Mouse (Mus musculus) MEL (cell line): ENCODE results near the gene Ankrd35. TPM values are rescaled to one million over a fixed set of nuclear protein-coding genes. Genes with fewer than 3 reads are reported as not detected.

ENCODE experiments used
- DNase-seq: peaks from one replicate; pipeline ENCODE4 v3.0.0; 2011; ENCODE audit warnings: low read depth, low spot score
- H3K27ac ChIP-seq: 2 replicates; pipeline ENCODE4 v1.5.1; 2012; ENCODE audit warnings: low read depth, mild to moderate bottlenecking, control low read depth, low read length, moderate library complexity; ENCODE audit not compliant: control insufficient read depth
- H3K27me3 ChIP-seq, 2 experiments: fragments of 150-350 bp in 1 of 2; sonication (generic) in 1 of 2; 2 replicates each; pipeline ENCODE4 v1.6.1; 2012; ENCODE audit warnings: low read length in 2 of 2, mild to moderate bottlenecking in 2 of 2, improper control_type of control experiment in 1 of 2, moderate library complexity in 1 of 2; ENCODE audit not compliant: insufficient read depth in 2 of 2, control insufficient read depth in 1 of 2
- H3K36me3 ChIP-seq, 2 experiments: 2 replicates each; pipeline ENCODE4 v1.6.1; 2012 to 2014; ENCODE audit warnings: low read length in 2 of 2, improper control_type of control experiment in 1 of 2, inconsistent platforms in 1 of 2, mild to moderate bottlenecking in 1 of 2; ENCODE audit not compliant: insufficient read depth in 2 of 2, control insufficient read depth in 1 of 2
- H3K4me1 ChIP-seq, 2 experiments: fragments of 150-350 bp in 1 of 2; sonication (generic) in 1 of 2; 2 replicates each; pipeline ENCODE4 v1.6.1; 2012; ENCODE audit warnings: low read length in 2 of 2, improper control_type of control experiment in 1 of 2, mild to moderate bottlenecking in 1 of 2; ENCODE audit not compliant: insufficient read depth in 2 of 2, control insufficient read depth in 1 of 2
- H3K4me3 ChIP-seq, 2 experiments: fragments of 150-350 bp in 1 of 2; sonication (generic) in 1 of 2; 2 replicates each; pipeline ENCODE4 v1.5.1; 2012; ENCODE audit warnings: low read depth in 2 of 2, low read length in 2 of 2, mild to moderate bottlenecking in 2 of 2, moderate library complexity in 2 of 2, control low read depth in 1 of 2, improper control_type of control experiment in 1 of 2; ENCODE audit not compliant: control insufficient read depth in 1 of 2, insufficient read depth in 1 of 2
- H3K79me2 ChIP-seq: 2 replicates; pipeline ENCODE4 v1.6.1; 2012; ENCODE audit warnings: mild to moderate bottlenecking, low read length, moderate library complexity; ENCODE audit not compliant: control insufficient read depth, poor library complexity, insufficient read depth
- H3K9ac ChIP-seq: 2 replicates; pipeline ENCODE4 v1.6.1; 2012; ENCODE audit warnings: low read depth, mild to moderate bottlenecking, control low read depth, low read length, moderate library complexity; ENCODE audit not compliant: control insufficient read depth, poor library complexity, severe bottlenecking
- H3K9me3 ChIP-seq: fragments of 150-350 bp; sonication (generic); replicated peaks from 2 replicates; pipeline ENCODE4 v1.6.1; 2012; ENCODE audit warnings: mild to moderate bottlenecking, low read length, improper control_type of control experiment, moderate library complexity; ENCODE audit not compliant: insufficient read depth
- BHLHE40 ChIP-seq: IDR thresholded peaks from 2 replicates; pipeline ENCODE4 v1.6.1; 2012; ENCODE audit warnings: low read depth, mild to moderate bottlenecking, inconsistent platforms, low read length, improper control_type of control experiment, borderline replicate concordance
- EP300 ChIP-seq, 2 experiments: IDR thresholded peaks; 2 replicates each; pipeline ENCODE4 v1.6.1; 2011; ENCODE audit warnings: improper control_type of control experiment in 2 of 2, low read length in 2 of 2, low read depth in 1 of 2, mild to moderate bottlenecking in 1 of 2
- GATA1 ChIP-seq: IDR thresholded peaks from 2 replicates; pipeline ENCODE4 v1.6.1; 2011; ENCODE audit warnings: low read depth, low read length, improper control_type of control experiment
- KAT2A ChIP-seq: conservative IDR thresholded peaks from 2 replicates; pipeline ENCODE4 v1.6.1; 2012; ENCODE audit warnings: low read depth, low read length, improper control_type of control experiment, inconsistent platforms
- MAX ChIP-seq: IDR thresholded peaks from 2 replicates; pipeline ENCODE4 v1.6.1; 2011; ENCODE audit warnings: low read length, improper control_type of control experiment
- MYC ChIP-seq: IDR thresholded peaks from 2 replicates; pipeline ENCODE4 v1.6.1; 2011; ENCODE audit warnings: low read depth, mild to moderate bottlenecking, low read length, improper control_type of control experiment, moderate library complexity
- ZNF384 ChIP-seq: IDR thresholded peaks from 2 replicates; pipeline ENCODE4 v1.6.1; 2012; ENCODE audit warnings: low read depth, mild to moderate bottlenecking, inconsistent platforms, low read length, improper control_type of control experiment
- polyA plus RNA-seq, 2 experiments: library from polyadenylated mRNA; stranded (reverse) in 1 of 2; unstranded in 1 of 2; fragments of >175 nt in 1 of 2; fragments of >200 nt in 1 of 2; gene quantifications; 2 replicates each; pipeline versions ENCODE4 v1.2.1 to v1.2.4; 2012; ENCODE audit warnings: low replicate concordance in 2 of 2, low read depth in 1 of 2; ENCODE audit not compliant: insufficient read length in 2 of 2, insufficient read depth in 1 of 2, missing spikeins in 1 of 2
- total RNA-seq: library from RNA; depleted of rRNA; stranded (reverse); fragments of 300-350 nt; gene quantifications from 2 replicates; pipeline ENCODE4 v1.2.3, GENCODE M21; 2012

The Ankrd35 gene
- total and polyA plus RNA-seq, 3 experiments = 0.62 to 0.77 TPM; not detected in 1

GRCm38 (mm10) chr3:96647365-96647764 is 22.6 kb upstream of the Ankrd35 start:
- Histone ChIP-seq H3K79me2 (no peaks in the 10 kb centered on the region), H3K27ac (no peak overlapping the region), H3K27me3 (no peaks in the 10 kb centered on the region), H3K9ac (no peak overlapping the region), H3K4me3 (no peak overlapping the region), H3K4me1 (no peaks in the 10 kb centered on the region), H3K9me3 (no peaks in the 10 kb centered on the region), H3K36me3 (no peaks in the 10 kb centered on the region)
- DNase-seq = no peak
- no peak for TF ChIP-seq ZNF384

GRCm38 (mm10) chr3:96660901-96661300 is 9.0 kb upstream of the Ankrd35 start:
- Histone ChIP-seq H3K27ac (peak overlapping the region; percentile 5; the same call in 1 of the 2 replicates), H3K4me3 (no peak overlapping the region), H3K79me2 (no peaks in the 10 kb centered on the region), H3K9ac (no peak overlapping the region), H3K36me3 (no peaks in the 10 kb centered on the region), H3K27me3 (no peaks in the 10 kb centered on the region), H3K4me1 (peaks cover 0 to 14% of the 10 kb centered on the region in 2 experiments; a peak in 2 of 4 replicates), H3K9me3 (no peaks in the 10 kb centered on the region)
- TF ChIP-seq MYC = peak; percentile 41; the same call in 1 of the 2 replicates
- no peak for TF ChIP-seq EP300 (IDR thresholded peaks at IDR 0.05; ENCODE audit: low read depth in 1 of 2, low read length in 2 of 2)
- 0 out of 2 replicates have a peak, but pooled peaks have one; percentile 29 for TF ChIP-seq MAX
- DNase-seq = peak; percentile 81

- H3K79me2 ChIP-seq = no peaks in the 10 kb centered on the region
- no peaks in the 10 kb centered on the region for H3K27me3 ChIP-seq
- no peak for DNase-seq
- peaks cover 0 to 14% of the 10 kb centered on the region in 2 experiments; a peak in 2 of 4 replicates for H3K4me1 ChIP-seq
- no peaks in the 10 kb centered on the region for H3K9me3 ChIP-seq
- no peak overlapping the region for H3K4me3 ChIP-seq
- no peak overlapping the region for H3K27ac ChIP-seq
- no peaks in the 10 kb centered on the region for H3K36me3 ChIP-seq
- TF ChIP-seq GATA1 = no peak
- no peak for TF ChIP-seq BHLHE40
- TF ChIP-seq KAT2A = no peak
- no peak overlapping the region for H3K9ac ChIP-seq
Observed at GRCm38 (mm10) chr3:96662731-96663316, 7.1 kb upstream of the Ankrd35 start.
